Mouse (Mus musculus): Measurements from ENCODE around the gene Gm20683. TPM values are rescaled to one million over a fixed set of nuclear protein-coding genes. Genes with fewer than 3 reads are reported as not detected.

Gene Gm20683
- polyA plus RNA-seq, 1 experiment from 2014 or later: 1.4 TPM

GRCm38 (mm10) chr17:25863681-25864080 lies 22.1 kb upstream of the Gm20683 start:
- no peak overlapping the region for H3K9ac ChIP-seq (replicated peaks; ENCODE audit: low read depth, low read length)
- no peak overlapping the region for H3K4me3 ChIP-seq (ENCODE audit: low read depth, low read length)
- 89% methylated on average over 6 of the region's 6 CpGs for WGBS
- no peak overlapping the region for H3K4me2 ChIP-seq (replicated peaks; ENCODE audit: low read depth, low read length)
- H3K4me1 ChIP-seq (ENCODE audit: control insufficient read depth, insufficient read depth, low read length): peaks cover 14% of the 10 kb centered on the region
- H3K27me3 ChIP-seq (ENCODE audit: control insufficient read depth, insufficient read depth, low read length): no peaks in the 10 kb centered on the region
- ATAC-seq (ENCODE audit: insufficient number of reproducible peaks, insufficient read depth, low FRiP score, low read depth): no peak
- H3K27ac ChIP-seq (ENCODE audit: low read length): no peak overlapping the region
- no peaks in the 10 kb centered on the region for H3K9me3 ChIP-seq (ENCODE audit: control insufficient read depth, low read depth, low read length)
- no peaks in the 10 kb centered on the region for H3K36me3 ChIP-seq (ENCODE audit: control insufficient read depth, insufficient read depth, low read length)

DNA sequence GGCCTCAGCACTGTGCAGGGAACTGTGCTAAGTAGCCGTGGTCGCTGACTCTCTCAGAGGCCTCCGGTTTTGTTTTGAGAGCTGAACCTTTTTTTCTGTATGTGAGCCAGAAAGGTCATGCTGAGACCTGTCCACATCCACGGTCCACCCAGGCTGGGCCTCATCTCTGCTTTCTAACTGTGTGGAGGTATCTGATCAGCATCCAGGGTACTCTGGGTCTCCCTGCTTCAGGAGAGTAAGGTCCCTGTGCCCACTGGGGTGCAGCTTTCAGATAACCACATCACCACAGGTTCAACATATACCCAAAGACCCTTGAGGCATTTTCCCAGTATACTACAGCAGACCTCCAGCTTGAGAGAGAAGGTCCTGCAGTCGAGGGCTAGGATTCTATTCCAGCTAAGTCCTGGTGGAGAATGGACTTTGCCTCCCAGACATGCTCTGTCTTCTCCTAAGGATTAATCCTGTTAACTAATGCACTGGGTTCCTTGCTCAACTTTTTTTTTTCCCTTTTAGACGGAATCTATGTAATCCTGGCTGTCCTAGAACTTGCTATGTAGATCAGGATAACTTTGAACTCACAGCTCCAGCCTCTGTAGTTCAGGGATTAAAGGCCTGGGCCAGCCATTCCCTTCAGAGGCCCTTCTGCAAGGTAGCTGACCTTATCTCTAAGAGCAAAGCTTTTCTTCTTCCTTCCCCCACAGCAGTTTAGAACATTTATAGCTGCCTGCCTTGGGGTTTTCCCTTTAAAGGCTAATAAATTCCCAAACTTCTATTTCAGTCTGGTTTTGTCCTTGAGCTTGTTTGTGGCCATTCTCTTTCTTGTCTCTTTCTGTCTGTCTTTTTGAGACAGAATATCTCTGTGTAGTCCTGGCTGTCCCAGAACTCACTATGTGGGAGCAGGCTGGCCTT lies 20.4 kb upstream of the Gm20683 start:
- WGBS: 15% methylated on average over 6 of the region's 6 CpGs
- Histone ChIP-seq H3K4me1 (ENCODE audit: control insufficient read depth, insufficient read depth, low read length) (peaks cover 7% of the 10 kb centered on the region), H3K4me2 (replicated peaks; ENCODE audit: low read depth, low read length) (peak overlapping the region; percentile 93), H3K36me3 (ENCODE audit: control insufficient read depth, insufficient read depth, low read length) (no peaks in the 10 kb centered on the region), H3K9ac (replicated peaks; ENCODE audit: low read depth, low read length) (peak overlapping the region; percentile 73), H3K4me3 (ENCODE audit: low read depth, low read length) (peak overlapping the region; percentile 65), H3K27ac (ENCODE audit: low read length) (peak overlapping the region; percentile 73), H3K27me3 (ENCODE audit: control insufficient read depth, insufficient read depth, low read length) (no peaks in the 10 kb centered on the region), H3K9me3 (ENCODE audit: control insufficient read depth, low read depth, low read length) (no peaks in the 10 kb centered on the region)
- no peak for ATAC-seq (ENCODE audit: insufficient number of reproducible peaks, insufficient read depth, low FRiP score, low read depth)

GRCm38 (mm10) chr17:25860832-25861703 lies 19.5 kb upstream of the Gm20683 start, which contains the start of gene Wdr90:
Gene Wdr90, minus strand, starts transcription at chr17:25861501.
- peaks cover 7% of the 10 kb centered on the region for H3K4me1 ChIP-seq (ENCODE audit: control insufficient read depth, insufficient read depth, low read length)
- H3K4me2 ChIP-seq (replicated peaks; ENCODE audit: low read depth, low read length): peak within 1 kb of the TSS; percentile 93
- WGBS: 4% methylated on average over 65 of the region's 65 CpGs
- peak within 1 kb of the TSS; percentile 73 for H3K9ac ChIP-seq (replicated peaks; ENCODE audit: low read depth, low read length)
- no peaks in the 10 kb centered on the region for H3K36me3 ChIP-seq (ENCODE audit: control insufficient read depth, insufficient read depth, low read length)
- no peaks in the 10 kb centered on the region for H3K27me3 ChIP-seq (ENCODE audit: control insufficient read depth, insufficient read depth, low read length)
- H3K27ac ChIP-seq (ENCODE audit: low read length): peak within 1 kb of the TSS; percentile 73
- H3K9me3 ChIP-seq (ENCODE audit: control insufficient read depth, low read depth, low read length): no peaks in the 10 kb centered on the region
- peak within 1 kb of the TSS; percentile 65 for H3K4me3 ChIP-seq (ENCODE audit: low read depth, low read length)
- peak; percentile 89 for ATAC-seq (ENCODE audit: insufficient number of reproducible peaks, insufficient read depth, low FRiP score, low read depth)

DNA sequence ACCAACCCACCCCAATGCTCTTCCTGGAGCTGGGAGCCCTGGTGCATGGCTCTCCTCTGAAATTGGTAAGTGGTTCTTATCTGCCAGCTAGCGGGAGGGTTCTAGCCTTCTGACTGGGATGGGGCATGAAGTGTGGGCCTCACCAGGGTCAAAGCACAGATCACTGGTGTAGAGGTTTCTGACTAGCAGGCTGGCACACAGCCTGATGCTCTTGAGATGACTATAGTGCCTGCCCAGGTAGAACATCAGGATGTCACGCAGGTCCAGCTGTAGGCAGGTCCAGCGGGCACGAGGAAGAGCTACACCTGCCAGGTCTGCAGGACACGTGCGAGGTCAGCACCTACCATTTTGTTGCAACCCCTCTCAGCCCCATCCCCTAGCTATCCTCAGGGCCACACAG lies 18.7 kb upstream of the Gm20683 start:
- no peaks in the 10 kb centered on the region for H3K9me3 ChIP-seq (ENCODE audit: control insufficient read depth, low read depth, low read length)
- peaks cover 7% of the 10 kb centered on the region for H3K4me1 ChIP-seq (ENCODE audit: control insufficient read depth, insufficient read depth, low read length)
- H3K9ac ChIP-seq (replicated peaks; ENCODE audit: low read depth, low read length): peak overlapping the region; percentile 73; the same call in 1 of the 2 replicates
- no peaks in the 10 kb centered on the region for H3K36me3 ChIP-seq (ENCODE audit: control insufficient read depth, insufficient read depth, low read length)
- no peak overlapping the region; the same call in 1 of the 2 replicates for H3K4me3 ChIP-seq (ENCODE audit: low read depth, low read length)
- ATAC-seq (ENCODE audit: insufficient number of reproducible peaks, insufficient read depth, low FRiP score, low read depth): no peak
- H3K27me3 ChIP-seq (ENCODE audit: control insufficient read depth, insufficient read depth, low read length): no peaks in the 10 kb centered on the region
- peak overlapping the region; percentile 93 for H3K4me2 ChIP-seq (replicated peaks; ENCODE audit: low read depth, low read length)
- H3K27ac ChIP-seq (ENCODE audit: low read length): no peak overlapping the region
- 90% methylated on average over 6 of the region's 6 CpGs for WGBS

DNA sequence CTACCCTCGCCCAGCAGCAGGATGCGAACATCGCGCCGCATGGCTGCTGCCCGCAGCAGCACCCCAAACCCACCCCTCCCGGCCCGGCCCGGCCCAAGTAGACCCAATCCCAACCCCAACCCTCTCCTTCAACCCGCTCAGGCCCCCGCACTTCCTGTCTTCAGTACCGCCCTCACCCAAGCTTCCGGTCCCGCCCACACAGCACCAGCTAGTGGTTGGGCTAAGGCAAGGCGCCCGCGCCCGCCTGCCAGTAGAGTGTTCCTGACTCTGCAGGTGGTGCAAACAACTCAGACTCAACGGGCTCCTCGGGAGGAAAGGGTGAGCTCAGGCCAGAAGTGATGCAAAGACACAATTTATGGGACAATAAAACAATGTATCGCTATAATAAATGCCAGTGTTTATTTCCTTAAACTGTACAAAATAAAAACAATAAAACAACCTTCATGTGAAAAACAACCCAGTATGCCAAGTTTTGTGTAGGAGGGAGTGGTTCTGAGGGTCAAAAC lies 2.9 kb upstream of the Gm20683 start, which contains the start of gene Rhot2:
TSS of gene Rhot2 (minus strand) at position 456 of the 506 bp plus-strand sequence.
- H3K4me2 ChIP-seq (replicated peaks; ENCODE audit: low read depth, low read length): peak within 1 kb of the TSS; percentile 87
- no peaks in the 10 kb centered on the region for H3K9me3 ChIP-seq (ENCODE audit: control insufficient read depth, low read depth, low read length)
- WGBS: under 1% methylated on average over 21 of the region's 21 CpGs
- peak within 1 kb of the TSS; percentile 84 for H3K9ac ChIP-seq (replicated peaks; ENCODE audit: low read depth, low read length)
- ATAC-seq (ENCODE audit: insufficient number of reproducible peaks, insufficient read depth, low FRiP score, low read depth): peak; percentile 95
- peaks cover 39% of the 10 kb centered on the region for H3K36me3 ChIP-seq (ENCODE audit: control insufficient read depth, insufficient read depth, low read length)
- peak within 1 kb of the TSS; percentile 88 for H3K4me3 ChIP-seq (ENCODE audit: low read depth, low read length)
- H3K4me1 ChIP-seq (ENCODE audit: control insufficient read depth, insufficient read depth, low read length): peaks cover 14% of the 10 kb centered on the region
- no peaks in the 10 kb centered on the region for H3K27me3 ChIP-seq (ENCODE audit: control insufficient read depth, insufficient read depth, low read length)
- peak within 1 kb of the TSS; percentile 76 for H3K27ac ChIP-seq (ENCODE audit: low read length)

DNA sequence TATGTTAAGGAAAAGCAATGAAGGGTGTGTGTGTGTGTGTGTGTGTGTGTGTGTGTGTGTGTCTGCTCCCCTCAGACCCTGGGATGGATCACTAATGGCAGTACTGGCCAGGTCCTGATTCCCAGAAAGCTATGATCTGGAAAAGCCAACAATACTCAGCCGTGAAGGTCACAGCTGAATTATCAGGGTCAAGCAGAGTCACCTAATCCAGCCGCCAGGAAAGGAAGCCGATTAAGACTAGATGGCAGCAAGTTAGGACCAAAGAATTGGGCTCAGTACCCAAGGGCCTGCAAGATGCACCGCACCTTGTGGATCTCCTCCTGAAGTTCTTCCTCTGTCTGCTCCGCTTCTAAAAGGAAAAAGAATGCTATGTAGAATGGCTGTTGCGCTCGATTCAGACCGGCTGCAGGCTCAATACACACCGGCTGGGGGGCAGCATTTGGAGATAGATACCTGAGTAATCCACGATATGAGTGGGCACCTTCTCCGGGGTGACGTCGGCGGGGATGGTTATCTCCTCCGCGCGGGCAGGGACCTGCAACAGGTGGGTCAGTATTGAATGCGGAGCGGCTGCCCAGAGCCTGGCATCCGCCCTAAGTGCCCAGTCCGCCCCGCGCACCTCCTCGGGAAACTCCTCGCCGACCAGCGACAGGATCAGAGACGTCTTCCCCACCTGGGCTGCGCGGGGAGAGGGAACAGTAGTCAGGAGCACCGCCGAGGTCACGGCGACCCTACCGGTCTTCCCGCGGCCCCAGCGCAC lies 2.3 kb upstream of the Gm20683 start:
- Histone ChIP-seq H3K9me3 (ENCODE audit: control insufficient read depth, low read depth, low read length) (no peaks in the 10 kb centered on the region), H3K36me3 (ENCODE audit: control insufficient read depth, insufficient read depth, low read length) (peaks cover 44% of the 10 kb centered on the region), H3K4me3 (ENCODE audit: low read depth, low read length) (peak overlapping the region; percentile 88), H3K27ac (ENCODE audit: low read length) (peak overlapping the region; percentile 76), H3K27me3 (ENCODE audit: control insufficient read depth, insufficient read depth, low read length) (no peaks in the 10 kb centered on the region), H3K9ac (replicated peaks; ENCODE audit: low read depth, low read length) (peak overlapping the region; percentile 84), H3K4me1 (ENCODE audit: control insufficient read depth, insufficient read depth, low read length) (peaks cover 14% of the 10 kb centered on the region), H3K4me2 (replicated peaks; ENCODE audit: low read depth, low read length) (peak overlapping the region; percentile 87)
- ATAC-seq (ENCODE audit: insufficient number of reproducible peaks, insufficient read depth, low FRiP score, low read depth): peak; percentile 44
- 3% methylated on average over 37 of the region's 38 CpGs for WGBS

GRCm38 (mm10) chr17:25843122-25843521 lies 1.6 kb upstream of the Gm20683 start:
- no peak for ATAC-seq (ENCODE audit: insufficient number of reproducible peaks, insufficient read depth, low FRiP score, low read depth)
- Histone ChIP-seq H3K27me3 (ENCODE audit: control insufficient read depth, insufficient read depth, low read length) (no peaks in the 10 kb centered on the region), H3K4me1 (ENCODE audit: control insufficient read depth, insufficient read depth, low read length) (peaks cover 14% of the 10 kb centered on the region), H3K27ac (ENCODE audit: low read length) (no peak overlapping the region), H3K9me3 (ENCODE audit: control insufficient read depth, low read depth, low read length) (no peaks in the 10 kb centered on the region), H3K36me3 (ENCODE audit: control insufficient read depth, insufficient read depth, low read length) (peaks cover 44% of the 10 kb centered on the region), H3K9ac (replicated peaks; ENCODE audit: low read depth, low read length) (peak overlapping the region; percentile 84; the same call in 1 of the 2 replicates), H3K4me2 (replicated peaks; ENCODE audit: low read depth, low read length) (peak overlapping the region; percentile 87), H3K4me3 (ENCODE audit: low read depth, low read length) (peak overlapping the region; percentile 88)
- WGBS: 92% methylated on average over 4 of the region's 4 CpGs

Data from stomach, embryonic 14.5 days (tissue).